Mouse (Mus musculus) hindbrain, postnatal 0 days (tissue): ENCODE results near the gene Rab27a. TPM values are rescaled to one million over a fixed set of nuclear protein-coding genes. Genes with fewer than 3 reads are reported as not detected.

Experiments
- ATAC-seq: fragments of 200-750 bp; cut with Nextera tagmentation; 2 replicates; pipeline ENCODE4 v1.8.0; 2017; ENCODE audit warnings: mild to moderate bottlenecking, moderate TSS enrichment, moderate library complexity
- DNase-seq: peaks from one replicate; pipeline ENCODE4 v3.0.0-alpha.2; 2015; ENCODE audit warnings: low spot score
- H3K27ac ChIP-seq: fragments of 300-500 bp; sonication (generic); 2 replicates; pipeline ENCODE4 v1.5.1; 2014; ENCODE audit warnings: mild to moderate bottlenecking
- H3K27me3 ChIP-seq: fragments of 300-500 bp; sonication (generic); 2 replicates; pipeline ENCODE4 v1.6.1; 2014; ENCODE audit warnings: low read length, mixed read lengths; ENCODE audit not compliant: insufficient read depth
- H3K36me3 ChIP-seq: fragments of 300-500 bp; sonication (generic); 2 replicates; pipeline ENCODE4 v1.6.1; 2014; ENCODE audit warnings: low read length, mixed read lengths; ENCODE audit not compliant: insufficient read depth
- H3K4me1 ChIP-seq: fragments of 300-500 bp; sonication (generic); 2 replicates; pipeline ENCODE4 v1.6.1; 2014; ENCODE audit warnings: antibody characterized with exemption, low read length, mixed read lengths; ENCODE audit not compliant: insufficient read depth
- H3K4me2 ChIP-seq: fragments of 300-500 bp; sonication (generic); 2 replicates; pipeline ENCODE4 v1.6.1; 2014; ENCODE audit warnings: low read depth, mild to moderate bottlenecking, low read length, moderate library complexity, mixed read lengths
- H3K4me3 ChIP-seq: fragments of 300-500 bp; sonication (generic); 2 replicates; pipeline ENCODE4 v1.5.1; 2014; ENCODE audit warnings: low read length
- H3K9ac ChIP-seq: fragments of 300-500 bp; sonication (generic); replicated peaks from 2 replicates; pipeline ENCODE4 v1.6.1; 2014; ENCODE audit warnings: mild to moderate bottlenecking, low read length, moderate library complexity, mixed read lengths
- H3K9me3 ChIP-seq: fragments of 300-500 bp; sonication (generic); 2 replicates; pipeline ENCODE4 v1.6.1; 2016; ENCODE audit warnings: low read length, mixed read lengths
- CTCF ChIP-seq: IDR thresholded peaks from 2 replicates; pipeline ENCODE4 v1.5.1; 2016; ENCODE audit warnings: antibody characterized with exemption, control low read depth, low read depth
- WGBS: fragments of 180-500 bp; shearing (Covaris S2); extraction: QIAGEN DNeasy Blood & Tissue Kit; methylation state at CpG from one replicate; pipeline ENCODE4 v1.1.7; 2014; 5-methylcytosine and 5-hydroxymethylcytosine counted together
- polyA plus RNA-seq: library from polyadenylated mRNA; unstranded; fragments of >200 nt; fragmentation: Nextera tagmentation; extraction: Ambion mirVana; gene quantifications from 2 replicates; pipeline ENCODE4 v1.2.1, GENCODE M21; 2015
- total RNA-seq: library from RNA; depleted of rRNA; stranded (reverse); fragments of >200 nt; gene quantifications from 2 replicates; pipeline ENCODE4 v1.2.3, GENCODE M21; 2014

Gene Rab27a
- total and polyA plus RNA-seq, 2 experiments from 2014 or later, result 3.8 to 5.3 TPM

GRCm38 (mm10) chr9:73040080-73040479, 4.6 kb upstream of the Rab27a start, which contains the start of gene Pigb:
Pigb (minus strand) TSS chr9:73040378.
- TF ChIP-seq CTCF, result no peak
- Histone ChIP-seq H3K4me2 (peak within 1 kb of the TSS; percentile 84), H3K4me1 (peaks cover 9% of the 10 kb centered on the region), H3K36me3 (no peaks in the 10 kb centered on the region), H3K9ac (peak within 1 kb of the TSS; percentile 85), H3K27ac (peak within 1 kb of the TSS; percentile 88), H3K4me3 (peak within 1 kb of the TSS; percentile 84), H3K9me3 (no peaks in the 10 kb centered on the region), H3K27me3 (no peaks in the 10 kb centered on the region)
- ATAC-seq, result no peak
- 34% methylated on average over 6 of the region's 6 CpGs for WGBS
- no peak for DNase-seq

GRCm38 (mm10) chr9:73045204-73045603, 550 bp downstream of the Rab27a start:
- Histone ChIP-seq H3K9ac (peak overlapping the region; percentile 70), H3K4me1 (peaks cover 13% of the 10 kb centered on the region), H3K27me3 (no peaks in the 10 kb centered on the region), H3K4me3 (peak overlapping the region; percentile 50), H3K4me2 (peak overlapping the region; percentile 96), H3K27ac (peak overlapping the region; percentile 64; the same call in 1 of the 2 replicates), H3K36me3 (no peaks in the 10 kb centered on the region), H3K9me3 (no peaks in the 10 kb centered on the region)
- peak; percentile 25 for DNase-seq
- ATAC-seq, result no peak
- WGBS, result 10% methylated on average over 7 of the region's 7 CpGs
- TF ChIP-seq CTCF, result no peak

GRCm38 (mm10) chr9:73045711-73046110, 1.1 kb downstream of the Rab27a start:
- ATAC-seq (no peak), DNase-seq (no peak)
- Histone ChIP-seq H3K27me3 (no peaks in the 10 kb centered on the region), H3K9me3 (no peaks in the 10 kb centered on the region), H3K4me3 (peak overlapping the region; percentile 50), H3K4me1 (peaks cover 13% of the 10 kb centered on the region), H3K4me2 (peak overlapping the region; percentile 96), H3K9ac (no peak overlapping the region), H3K27ac (peak overlapping the region; percentile 64; the same call in 1 of the 2 replicates), H3K36me3 (no peaks in the 10 kb centered on the region)
- no peak for TF ChIP-seq CTCF
- 83% methylated on average over 10 of the region's 10 CpGs for WGBS

GRCm38 (mm10) chr9:73047906-73048305, 3.3 kb downstream of the Rab27a start:
- no peak for TF ChIP-seq CTCF
- no peaks in the 10 kb centered on the region for H3K36me3 ChIP-seq
- DNase-seq, result no peak
- H3K9me3 ChIP-seq, result no peaks in the 10 kb centered on the region
- WGBS, result 88% methylated on average over 2 of the region's 2 CpGs
- H3K4me3 ChIP-seq, result no peak overlapping the region
- H3K27ac ChIP-seq, result no peak overlapping the region
- ATAC-seq, result no peak
- no peaks in the 10 kb centered on the region for H3K27me3 ChIP-seq
- H3K4me2 ChIP-seq, result no peak overlapping the region
- peaks cover 13% of the 10 kb centered on the region for H3K4me1 ChIP-seq
- no peak overlapping the region for H3K9ac ChIP-seq

- Histone ChIP-seq H3K4me1 (peaks cover 13% of the 10 kb centered on the region), H3K4me3 (no peak overlapping the region), H3K9me3 (no peaks in the 10 kb centered on the region), H3K27ac (no peak overlapping the region), H3K36me3 (no peaks in the 10 kb centered on the region), H3K4me2 (no peak overlapping the region), H3K9ac (no peak overlapping the region), H3K27me3 (no peaks in the 10 kb centered on the region)
- no peak for DNase-seq
- no peak for ATAC-seq
- WGBS, result 21% methylated on average over 4 of the region's 4 CpGs
- TF ChIP-seq CTCF, result no peak
These were observed 4.3 kb downstream of the Rab27a start for GRCm38 (mm10) chr9:73048927-73049326.

GRCm38 (mm10) chr9:73049833-73050232, 5.2 kb downstream of the Rab27a start:
- Histone ChIP-seq H3K4me2 (no peak overlapping the region), H3K4me3 (no peak overlapping the region), H3K27ac (no peak overlapping the region), H3K9ac (no peak overlapping the region), H3K36me3 (no peaks in the 10 kb centered on the region), H3K9me3 (no peaks in the 10 kb centered on the region), H3K27me3 (no peaks in the 10 kb centered on the region), H3K4me1 (peaks cover 6% of the 10 kb centered on the region)
- ATAC-seq, result no peak
- no peak for TF ChIP-seq CTCF
- no peak for DNase-seq
- 51% methylated on average over 5 of the region's 5 CpGs for WGBS

- no peak for TF ChIP-seq CTCF
- H3K36me3 ChIP-seq, result no peaks in the 10 kb centered on the region
- H3K4me3 ChIP-seq, result no peak overlapping the region
- H3K27me3 ChIP-seq, result no peaks in the 10 kb centered on the region
- H3K9me3 ChIP-seq, result no peaks in the 10 kb centered on the region
- H3K4me2 ChIP-seq, result no peak overlapping the region
- no peak for DNase-seq
- H3K9ac ChIP-seq, result 0 out of 2 replicates have a peak overlapping the region, but pooled peaks have one; percentile 13
- H3K27ac ChIP-seq, result no peak overlapping the region
- ATAC-seq, result no peak
- no peaks in the 10 kb centered on the region for H3K4me1 ChIP-seq
- WGBS, result 60% methylated on average over 8 of the region's 8 CpGs
These were observed 6.0 kb downstream of the Rab27a start for GRCm38 (mm10) chr9:73050606-73051005.
